Mouse (Mus musculus) activated CD4-positive, CD25-positive, alpha-beta regulatory T cell, adult 4 months (primary cell): ENCODE data around the gene Cfap299. TPM values are rescaled to one million over a fixed set of nuclear protein-coding genes. Genes with fewer than 3 reads are reported as not detected.
"Not testable (repeated sequence)": the region's sequence is repeated elsewhere in the genome, so short reads cannot be mapped to it uniquely, and the experiment has no call there.

ENCODE experiments used
- ATAC-seq: one replicate; pipeline ENCODE4 v1.8.0; 2017
- polyA plus RNA-seq, 2 experiments: library from polyadenylated mRNA; unstranded; fragments of 100-300 nt; shearing (Covaris generic); gene quantifications; one replicate each; pipeline ENCODE4 v1.2.1; 2017

Gene Cfap299
- polyA plus RNA-seq, 2 experiments from 2014 or later = not detected

DNA sequence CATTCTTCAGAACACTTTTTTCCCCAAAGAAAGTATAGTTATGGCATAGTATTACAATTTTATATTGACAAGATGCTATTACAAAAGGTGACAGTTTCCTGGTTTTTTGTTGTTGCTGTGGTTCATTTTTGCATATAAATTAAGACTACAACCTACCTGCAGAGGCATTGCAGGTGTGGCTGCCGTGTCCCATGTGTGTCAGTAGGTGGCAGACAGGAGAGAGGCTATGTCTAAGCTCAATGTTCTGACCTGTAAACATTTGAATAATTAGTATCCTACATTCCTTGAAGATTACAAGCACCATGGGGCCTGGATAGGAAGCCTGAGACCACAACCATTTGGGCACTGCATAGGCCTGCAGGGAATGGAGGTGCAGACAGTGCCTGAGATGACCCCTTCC is 212.2 kb downstream of the Cfap299 start:
- ATAC-seq = no peak

DNA sequence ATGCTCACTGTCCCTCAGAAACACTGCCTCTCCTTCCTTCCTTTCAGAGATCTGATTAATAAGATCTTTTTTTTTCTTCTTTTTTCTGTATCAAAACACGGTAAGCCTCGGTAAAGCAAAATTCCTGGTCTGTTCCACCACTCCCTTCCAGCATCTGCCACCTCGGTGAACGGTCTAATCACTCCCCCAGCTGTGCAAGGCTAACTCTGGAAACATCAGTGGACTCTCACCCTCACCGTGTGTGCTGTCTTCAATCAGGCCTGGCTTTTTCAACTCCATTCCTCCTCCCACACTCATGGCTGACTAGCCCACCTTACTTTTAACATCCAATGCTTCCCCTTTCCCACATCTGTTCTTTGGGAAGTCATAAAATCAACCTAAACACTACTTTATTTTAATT is 221.2 kb downstream of the Cfap299 start:
- no peak for ATAC-seq

GRCm38 (mm10) chr5:98550873-98551272 is 221.8 kb downstream of the Cfap299 start:
- no peak for ATAC-seq

GRCm38 (mm10) chr5:98552395-98552794 is 223.3 kb downstream of the Cfap299 start, which contains the start of gene Gm11111:
Gene Gm11111, plus strand, starts transcription at chr5:98552695.
- ATAC-seq = no peak

GRCm38 (mm10) chr5:98552811-98553601 is 223.9 kb downstream of the Cfap299 start:
- no peak for ATAC-seq

- ATAC-seq = no peak
Observed at GRCm38 (mm10) chr5:98561301-98561700, 232.2 kb downstream of the Cfap299 start.

DNA sequence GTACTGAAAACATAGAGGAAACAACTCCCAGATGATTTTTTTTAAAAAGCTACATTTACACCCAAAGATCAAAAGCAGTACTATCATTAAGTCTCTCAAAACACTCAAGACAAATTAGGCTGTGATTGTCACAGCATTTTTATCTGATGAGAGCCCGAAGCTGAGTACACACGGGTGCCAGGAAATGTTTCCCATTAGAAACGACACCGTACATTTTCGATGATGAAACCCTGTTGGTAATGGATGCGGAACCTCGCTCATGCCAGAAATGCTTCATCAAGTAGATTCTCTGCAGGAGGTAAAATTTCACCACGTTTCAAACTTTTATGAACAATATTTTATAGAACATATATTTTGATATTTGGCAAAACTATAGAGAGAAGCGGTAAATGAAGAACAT is 233.7 kb downstream of the Cfap299 start:
- no peak for ATAC-seq

- ATAC-seq = no peak
Observed at GRCm38 (mm10) chr5:98563801-98564200, 234.7 kb downstream of the Cfap299 start.

GRCm38 (mm10) chr5:98566461-98567193 is 237.5 kb downstream of the Cfap299 start:
- no peak for ATAC-seq

- no peak for ATAC-seq
Observed at GRCm38 (mm10) chr5:98568481-98568880, 239.4 kb downstream of the Cfap299 start.

DNA sequence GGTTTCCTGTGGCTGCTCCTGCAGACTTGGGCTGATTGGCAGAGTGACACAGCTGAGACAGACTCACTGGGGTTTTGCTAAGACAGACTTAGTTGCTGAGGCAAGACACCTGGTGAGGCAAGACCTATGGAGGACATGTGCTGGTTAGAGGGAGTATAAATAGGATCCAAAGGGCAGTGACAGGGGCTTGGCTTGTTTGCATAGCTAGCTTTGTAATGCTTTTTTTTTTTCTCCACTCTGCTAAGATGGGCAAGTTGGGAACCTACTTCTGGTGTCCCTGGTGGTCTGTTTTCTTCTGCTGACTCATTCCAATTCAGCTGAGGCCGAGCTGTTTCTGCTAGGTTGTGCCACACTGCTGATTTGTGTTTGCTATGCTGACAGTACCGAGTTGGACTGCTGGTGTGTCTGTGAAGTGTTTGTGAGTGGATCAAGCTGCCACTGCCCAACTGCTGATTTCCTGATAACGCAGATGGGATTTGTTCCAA is 240.0 kb downstream of the Cfap299 start:
- no peak for ATAC-seq

DNA sequence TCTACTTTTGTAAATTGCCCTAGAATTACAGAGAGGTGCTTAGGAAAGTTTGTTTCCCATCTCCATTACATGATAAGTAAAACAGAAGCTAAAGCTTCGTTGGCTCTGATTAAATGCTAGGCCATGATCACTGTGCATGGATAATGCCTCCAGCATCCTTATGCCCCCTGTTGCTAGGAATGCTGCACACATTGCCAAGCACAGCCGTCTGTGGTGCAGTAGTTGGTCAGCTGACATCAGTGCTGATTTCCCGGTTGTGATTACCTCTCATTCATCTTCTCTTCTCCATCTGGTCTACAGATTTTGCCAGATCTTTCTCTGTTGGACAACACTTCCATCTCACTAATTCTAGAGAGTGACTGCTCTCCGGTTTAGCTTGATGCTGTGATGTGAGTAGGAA is 243.3 kb downstream of the Cfap299 start:
- no peak for ATAC-seq

GRCm38 (mm10) chr5:98574711-98575470 is 245.8 kb downstream of the Cfap299 start:
- no peak for ATAC-seq

DNA sequence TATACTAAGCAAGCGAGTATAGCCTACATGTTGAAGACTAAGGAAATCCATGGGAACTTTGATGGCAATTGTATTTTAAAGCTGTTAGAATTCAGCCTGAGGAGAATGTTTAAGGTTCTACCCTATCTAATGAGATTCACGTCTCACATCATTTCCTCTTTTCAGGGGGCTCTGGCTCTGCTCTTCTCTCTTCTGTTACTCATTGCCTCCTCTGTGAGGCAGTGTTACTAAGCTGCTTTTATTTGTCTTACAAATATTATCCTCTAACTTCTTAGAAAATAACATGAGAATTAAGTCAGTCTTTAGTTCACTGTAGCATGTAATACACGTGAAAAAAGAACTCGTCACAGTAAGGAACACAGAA is 246.3 kb downstream of the Cfap299 start:
- no peak for ATAC-seq

DNA sequence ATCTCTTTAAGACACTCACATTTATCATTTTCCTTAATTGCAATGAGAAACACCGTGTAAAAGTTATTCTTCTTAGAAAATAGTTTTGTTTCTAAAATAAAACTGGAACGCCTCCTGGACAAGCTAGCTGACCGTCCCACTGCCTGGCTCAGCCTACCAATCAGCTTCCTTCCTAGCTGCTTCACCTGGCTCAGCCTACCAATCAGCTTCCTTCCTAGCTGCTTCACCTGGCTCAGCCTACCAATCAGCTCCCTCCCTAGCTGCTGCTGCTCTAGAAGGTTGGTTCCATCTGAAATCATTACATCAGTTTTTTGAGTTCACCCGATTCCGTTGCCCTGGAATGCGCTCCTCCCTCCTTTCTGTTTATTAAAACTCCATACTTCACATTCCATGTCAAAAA is 247.4 kb downstream of the Cfap299 start:
- not testable (repeated sequence) for ATAC-seq

- ATAC-seq = no peak
Observed at GRCm38 (mm10) chr5:98578398-98578797, 249.3 kb downstream of the Cfap299 start.

DNA sequence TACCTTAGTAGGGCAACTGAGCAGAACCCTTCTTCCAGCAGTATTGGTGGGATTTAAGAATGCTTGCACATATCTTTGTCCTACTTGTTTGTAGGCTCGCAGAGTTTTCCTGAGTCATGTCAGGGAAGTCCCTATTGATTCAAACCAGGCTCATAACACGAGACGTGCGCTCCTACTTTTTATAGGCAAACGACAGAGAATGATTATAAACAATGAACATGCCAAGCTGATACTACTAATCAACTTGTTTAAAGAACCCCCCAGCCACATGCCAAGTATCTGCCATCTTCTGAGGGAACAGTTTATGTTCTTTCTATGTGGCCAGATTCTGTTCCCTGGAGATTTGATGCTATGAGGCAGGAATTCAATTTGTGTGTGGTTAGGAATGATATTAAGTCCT is 251.7 kb downstream of the Cfap299 start:
- ATAC-seq = no peak

- ATAC-seq = no peak
Observed at GRCm38 (mm10) chr5:98582051-98582450, 252.9 kb downstream of the Cfap299 start.

GRCm38 (mm10) chr5:98585915-98586314 is 256.8 kb downstream of the Cfap299 start:
- no peak for ATAC-seq

DNA sequence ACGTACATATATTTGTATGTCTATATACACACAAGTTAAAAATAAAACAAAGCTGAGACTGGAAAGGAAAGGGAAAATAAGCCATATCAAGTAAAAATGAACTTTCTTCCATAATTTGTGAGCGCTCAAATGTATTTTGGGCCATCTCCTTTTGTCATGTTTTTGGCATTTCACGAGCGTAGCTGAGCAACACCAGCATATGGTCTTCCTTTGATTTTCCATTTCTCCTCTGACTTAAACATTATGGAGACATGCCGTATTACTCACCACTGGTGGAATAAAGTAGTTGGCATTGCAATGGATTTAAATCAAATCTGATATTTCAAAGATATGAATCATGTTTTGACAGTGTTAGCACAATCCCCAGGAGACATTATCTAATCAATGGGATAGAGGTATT is 284.4 kb downstream of the Cfap299 start:
- ATAC-seq = no peak

DNA sequence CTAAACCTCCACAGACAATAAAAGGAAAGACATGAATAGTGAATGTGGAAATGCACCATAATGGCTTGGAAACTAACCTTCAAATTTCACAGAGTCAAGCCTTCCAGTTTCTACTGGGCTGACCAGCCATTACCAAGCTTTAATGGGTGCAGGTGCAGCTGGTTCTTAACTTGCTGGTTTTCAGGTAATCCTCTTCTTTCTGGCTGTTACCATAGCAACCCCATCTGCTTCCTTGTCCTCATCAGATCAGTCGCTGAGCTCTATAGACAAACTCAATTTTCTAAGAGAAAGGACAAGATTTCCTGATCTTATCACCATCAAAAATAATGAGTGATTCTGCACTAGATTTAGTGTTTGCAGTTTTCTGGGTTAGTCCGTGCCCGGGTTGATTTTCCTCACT is 287.8 kb downstream of the Cfap299 start:
- ATAC-seq = no peak

DNA sequence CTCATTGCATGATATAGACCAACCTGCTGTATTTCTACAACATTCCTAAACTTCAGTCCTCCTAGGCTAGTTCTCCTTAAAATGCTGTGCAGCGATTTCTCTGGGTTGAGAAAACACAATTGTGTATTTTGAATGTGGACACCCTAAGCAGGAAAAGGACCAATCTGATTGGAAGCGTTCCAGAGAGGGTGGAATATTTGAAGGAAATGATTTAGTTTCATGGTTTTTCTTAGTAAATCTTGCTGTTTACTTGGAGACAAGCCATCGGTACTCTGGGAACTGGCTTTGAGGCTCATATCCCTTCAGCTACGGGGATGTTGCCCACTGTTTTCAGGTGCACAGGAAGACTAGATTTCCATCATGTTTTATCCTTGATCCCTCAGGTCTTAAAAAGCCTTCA is 288.3 kb downstream of the Cfap299 start:
- no peak for ATAC-seq

DNA sequence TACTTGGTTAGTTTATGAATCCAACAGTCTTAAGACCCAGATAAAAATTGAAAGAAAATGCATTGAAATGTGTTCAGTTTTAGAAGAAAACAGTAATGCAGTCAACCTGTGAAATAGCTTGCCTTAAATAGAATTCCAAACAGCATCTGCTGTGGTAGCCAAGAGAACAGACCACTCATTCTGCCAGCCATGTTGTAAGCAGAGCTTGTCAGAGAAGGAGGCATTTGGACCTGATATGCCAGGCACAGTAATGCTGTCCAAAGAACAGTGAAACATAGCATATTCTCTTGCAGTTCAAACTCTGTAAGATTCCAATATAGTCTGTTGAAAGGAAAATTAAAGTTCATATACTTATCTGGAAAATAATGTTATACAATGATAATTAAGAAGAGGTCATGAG is 321.2 kb downstream of the Cfap299 start:
- ATAC-seq = no peak
